Mouse (Mus musculus): ENCODE measurements around the gene Cadm1. TPM values are rescaled to one million over a fixed set of nuclear protein-coding genes. Genes with fewer than 3 reads are reported as not detected.

Gene Cadm1
- total RNA-seq, 2 experiments from 2014 or later = 0.22 TPM

- no peak; the same call in 1 of the 2 replicates for ATAC-seq (ENCODE audit: poor library complexity, severe bottlenecking)
Observed at GRCm38 (mm10) chr9:47856311-47856710, 326.3 kb downstream of the Cadm1 start.

GRCm38 (mm10) chr9:47857235-47857634 is 327.3 kb downstream of the Cadm1 start:
- no peak for ATAC-seq (ENCODE audit: poor library complexity, severe bottlenecking)

GRCm38 (mm10) chr9:47858134-47858533 is 328.2 kb downstream of the Cadm1 start:
- no peak for ATAC-seq (ENCODE audit: poor library complexity, severe bottlenecking)

- no peak for ATAC-seq (ENCODE audit: poor library complexity, severe bottlenecking)
Observed at GRCm38 (mm10) chr9:47858778-47859395, 328.9 kb downstream of the Cadm1 start.

GRCm38 (mm10) chr9:47860994-47861393 is 331.0 kb downstream of the Cadm1 start:
- ATAC-seq (ENCODE audit: poor library complexity, severe bottlenecking) = no peak

- no peak for ATAC-seq (ENCODE audit: poor library complexity, severe bottlenecking)
Observed at GRCm38 (mm10) chr9:47861783-47862182, 331.8 kb downstream of the Cadm1 start.

- ATAC-seq (ENCODE audit: poor library complexity, severe bottlenecking) = no peak
Observed at GRCm38 (mm10) chr9:47866001-47866400, 336.0 kb downstream of the Cadm1 start.

- no peak for ATAC-seq (ENCODE audit: poor library complexity, severe bottlenecking)
Observed at GRCm38 (mm10) chr9:47867474-47867873, 337.5 kb downstream of the Cadm1 start.

- ATAC-seq (ENCODE audit: poor library complexity, severe bottlenecking) = no peak
Observed at GRCm38 (mm10) chr9:47869661-47870060, 339.7 kb downstream of the Cadm1 start.

- no peak for ATAC-seq (ENCODE audit: poor library complexity, severe bottlenecking)
Observed at GRCm38 (mm10) chr9:47876557-47877206, 346.7 kb downstream of the Cadm1 start.

- no peak for ATAC-seq (ENCODE audit: poor library complexity, severe bottlenecking)
Observed at GRCm38 (mm10) chr9:47880171-47880570, 350.2 kb downstream of the Cadm1 start.

GRCm38 (mm10) chr9:47882372-47882771 is 352.4 kb downstream of the Cadm1 start:
- ATAC-seq (ENCODE audit: poor library complexity, severe bottlenecking) = no peak

- ATAC-seq (ENCODE audit: poor library complexity, severe bottlenecking) = no peak
Observed at GRCm38 (mm10) chr9:47891721-47892120, 361.7 kb downstream of the Cadm1 start.

- ATAC-seq (ENCODE audit: poor library complexity, severe bottlenecking) = peak; percentile 96
Observed at GRCm38 (mm10) chr9:47892995-47893394, 363.0 kb downstream of the Cadm1 start.

- ATAC-seq (ENCODE audit: poor library complexity, severe bottlenecking) = no peak
Observed at GRCm38 (mm10) chr9:47894096-47894495, 364.1 kb downstream of the Cadm1 start.

- no peak for ATAC-seq (ENCODE audit: poor library complexity, severe bottlenecking)
Observed at GRCm38 (mm10) chr9:47894661-47895060, 364.7 kb downstream of the Cadm1 start.

GRCm38 (mm10) chr9:47895121-47895520 is 365.1 kb downstream of the Cadm1 start:
- no peak for ATAC-seq (ENCODE audit: poor library complexity, severe bottlenecking)

- no peak for ATAC-seq (ENCODE audit: poor library complexity, severe bottlenecking)
Observed at GRCm38 (mm10) chr9:47900734-47901133, 370.8 kb downstream of the Cadm1 start.

GRCm38 (mm10) chr9:47903661-47904060 is 373.7 kb downstream of the Cadm1 start:
- ATAC-seq (ENCODE audit: poor library complexity, severe bottlenecking) = no peak

GRCm38 (mm10) chr9:47904339-47904922 is 374.5 kb downstream of the Cadm1 start:
- ATAC-seq (ENCODE audit: poor library complexity, severe bottlenecking) = no peak

- no peak for ATAC-seq (ENCODE audit: poor library complexity, severe bottlenecking)
Observed at GRCm38 (mm10) chr9:47906521-47906920, 376.5 kb downstream of the Cadm1 start.

All from megakaryocyte, adult 5-6 weeks (primary cell).